Mouse (Mus musculus) brain, adult 2 months (tissue): ENCODE data around the gene Fam216b.
A peak's percentile ranks its signal among the peaks of the same experiment; 100 is the strongest.

Source experiments
- DNase-seq: peaks from one replicate; pipeline ENCODE4 v3.0.0; 2011; ENCODE audit warnings: low read depth, low spot score

Fam216b gene

DNA sequence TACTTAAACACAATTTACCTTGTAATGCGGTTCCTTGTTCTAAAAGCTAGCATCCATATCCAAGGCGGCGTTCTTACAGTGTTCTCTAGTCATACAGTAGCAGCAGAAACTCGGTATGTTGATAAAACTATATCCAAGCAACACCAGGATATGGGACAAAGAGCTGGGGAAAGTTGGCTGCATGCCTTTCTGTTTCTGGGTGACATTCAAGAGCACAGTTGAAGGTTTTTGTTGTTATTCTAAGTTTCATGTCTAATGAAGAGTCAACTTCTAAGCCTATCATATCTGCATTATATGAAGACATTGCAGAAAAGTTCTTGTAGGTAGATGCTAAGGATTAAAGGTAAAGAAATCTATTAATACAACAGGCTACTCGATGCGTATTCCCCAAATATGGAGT is at the start of gene Fam216b:
TSS of gene Fam216b (minus strand) at position 101 of the 400 bp plus-strand sequence.
- DNase-seq, result peak; percentile 7

DNA sequence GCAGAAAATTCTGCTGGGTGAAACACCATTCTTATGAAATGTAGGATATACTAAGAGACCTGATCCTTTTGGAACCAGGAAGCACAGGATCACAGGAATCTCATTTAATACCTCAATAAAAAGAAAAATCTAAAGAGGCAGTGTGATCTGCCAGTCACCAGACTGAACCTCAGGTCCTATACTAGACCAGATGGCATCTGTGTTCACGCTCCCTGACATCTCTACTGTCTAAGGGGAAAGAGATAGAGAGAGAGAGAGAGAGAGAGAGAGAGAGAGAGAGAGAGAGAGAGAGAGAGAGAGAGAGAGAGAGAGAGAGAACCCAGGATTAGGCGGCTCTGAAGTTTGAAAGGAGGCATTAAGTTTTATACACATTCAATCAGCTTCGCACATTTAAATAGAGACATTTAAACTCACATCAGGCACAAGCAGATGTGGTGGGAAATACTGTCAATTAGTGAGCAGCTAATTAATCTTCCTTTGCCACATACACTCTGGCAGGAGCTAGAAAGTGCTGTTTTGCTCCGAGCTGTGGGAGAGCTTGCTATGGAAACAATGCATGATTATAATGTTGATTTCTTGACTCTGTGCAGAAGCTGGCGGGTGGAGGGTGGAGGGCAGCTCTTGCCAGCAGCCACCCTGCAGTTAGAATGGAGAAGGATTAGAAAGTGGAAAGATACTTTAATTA is 43.7 kb upstream of the Fam216b start:
- DNase-seq, result peak; percentile 63

DNA sequence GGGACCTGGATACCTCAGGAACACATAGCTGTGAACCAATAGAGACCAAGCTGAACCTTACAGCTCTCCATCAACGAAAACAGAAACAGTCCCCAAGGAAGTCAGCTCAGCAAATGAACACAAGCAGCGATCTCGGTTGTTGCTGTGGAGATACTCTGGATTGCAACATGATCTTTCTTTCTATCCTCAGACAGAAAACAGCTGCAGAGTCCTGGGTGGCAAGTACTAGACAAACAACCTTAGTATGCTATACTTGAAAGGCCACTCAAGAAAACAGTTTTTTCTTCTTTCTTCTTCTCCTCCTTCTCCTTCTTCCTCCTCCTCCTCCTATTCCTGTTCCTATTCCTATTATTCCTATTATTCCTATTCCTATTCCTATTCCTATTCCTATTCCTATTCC is 37.9 kb upstream of the Fam216b start:
- DNase-seq, result no peak

DNA sequence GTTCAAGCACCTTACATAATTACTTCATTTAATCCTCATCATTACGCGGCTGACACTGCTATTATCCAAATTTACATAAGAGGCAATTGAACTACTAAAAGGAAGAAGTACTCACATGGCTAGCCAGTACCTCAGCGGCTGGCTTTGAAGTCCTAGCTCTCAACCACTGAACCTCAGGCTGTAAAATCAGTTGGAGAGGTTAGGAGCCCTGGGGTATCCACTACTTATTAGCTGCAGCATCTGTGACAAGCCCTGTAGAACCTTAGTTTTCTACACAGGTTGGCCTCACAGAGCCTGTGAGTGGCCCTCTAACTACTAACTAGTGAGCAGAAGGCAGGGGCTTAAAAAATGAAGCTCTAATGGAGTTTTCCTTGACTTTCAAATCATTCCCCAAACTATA is 31.5 kb upstream of the Fam216b start:
- DNase-seq, result peak; percentile 16

DNA sequence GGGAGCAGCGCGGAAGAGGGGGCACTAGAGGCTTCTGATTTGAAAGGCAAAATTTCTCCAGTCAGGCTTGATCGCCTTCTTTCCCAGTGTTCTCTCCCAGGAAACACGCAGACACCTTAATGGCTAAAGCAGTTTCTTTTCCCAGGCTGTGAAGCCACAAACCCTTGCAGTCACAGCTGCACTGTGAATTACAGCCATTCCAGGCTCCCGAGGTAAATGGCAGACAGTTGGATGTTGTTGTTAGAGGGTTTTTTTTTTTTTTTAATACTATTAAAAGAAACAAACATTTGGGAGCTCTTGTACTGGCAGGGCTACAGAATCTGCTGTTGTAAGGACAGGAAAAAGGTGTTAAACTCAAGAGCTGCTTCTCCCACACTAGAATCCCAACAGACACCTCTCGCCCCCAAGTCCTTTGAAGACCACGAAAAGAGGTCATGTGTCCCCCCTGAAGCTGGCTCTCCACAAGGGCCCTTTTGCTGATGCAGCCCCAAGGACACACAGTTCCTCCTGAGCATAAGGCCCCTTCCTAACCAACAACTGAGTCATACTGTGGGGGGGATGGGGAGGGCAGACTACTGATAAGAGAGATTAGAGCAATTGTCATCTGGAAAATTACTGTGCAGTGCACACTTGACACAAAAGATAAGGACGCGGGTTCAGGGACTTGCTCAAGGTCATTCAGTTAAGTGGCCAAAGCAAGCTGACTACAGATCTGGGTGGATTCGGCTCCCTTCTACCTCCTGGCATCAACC is 30.8 kb upstream of the Fam216b start:
- DNase-seq, result peak; percentile 54

DNA sequence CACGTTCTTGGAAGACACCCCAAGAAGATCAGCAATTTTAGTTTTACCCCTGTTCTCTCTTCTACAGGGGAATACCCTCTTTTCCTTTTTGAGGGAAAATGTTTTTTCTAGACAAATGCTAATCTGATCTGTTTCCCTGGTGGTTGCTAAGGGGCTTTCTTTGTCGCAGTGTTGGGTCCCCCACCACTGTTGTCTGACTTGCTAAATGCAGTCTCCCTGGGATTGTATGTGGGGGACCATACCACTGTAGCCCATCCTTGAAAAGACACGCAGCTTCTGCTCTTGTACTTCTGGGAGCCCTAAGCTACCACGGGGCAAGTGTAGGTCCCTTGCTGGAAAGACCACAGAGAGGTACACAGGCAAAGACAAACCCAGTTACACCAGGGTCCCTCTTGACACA is 28.9 kb upstream of the Fam216b start:
- no peak for DNase-seq

DNA sequence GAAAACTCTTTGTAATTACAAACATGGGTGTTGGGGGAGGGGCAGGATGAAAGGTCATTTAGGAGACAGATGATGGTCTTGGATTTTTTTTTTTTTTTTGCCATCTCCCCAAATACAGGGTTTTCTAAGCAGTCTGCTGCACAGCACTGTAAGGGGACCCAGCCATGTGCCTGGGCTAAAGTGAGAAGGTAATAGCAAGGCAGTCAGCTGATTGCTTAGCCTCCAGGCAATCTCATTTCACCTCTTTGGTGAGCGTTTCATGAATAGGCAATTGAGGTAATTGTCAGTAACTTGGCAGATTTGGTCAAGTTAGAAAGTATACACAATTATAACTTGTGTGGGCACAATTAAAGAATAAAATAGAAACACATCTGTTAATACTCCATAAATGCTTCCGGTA is 28.5 kb upstream of the Fam216b start:
- no peak for DNase-seq

DNA sequence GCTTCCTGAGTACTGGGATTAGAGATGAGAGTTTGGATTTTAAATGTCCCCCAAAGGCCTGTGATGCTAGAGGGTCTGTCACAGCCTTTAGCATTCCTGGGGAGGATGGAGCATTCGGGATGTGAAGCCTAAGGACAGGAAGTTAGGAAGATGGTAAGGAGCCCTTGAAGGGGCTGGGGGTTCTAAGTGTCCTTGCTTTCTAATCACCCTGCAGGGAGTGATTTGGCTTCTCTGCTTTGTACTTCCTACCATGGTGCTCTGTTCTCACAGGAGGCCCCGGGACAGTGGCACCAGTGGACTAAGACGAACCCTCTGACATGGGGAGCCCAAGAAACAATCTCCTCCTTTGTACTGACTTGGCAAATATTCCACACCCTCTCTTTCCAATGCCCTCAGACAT is 23.7 kb upstream of the Fam216b start:
- no peak for DNase-seq

DNA sequence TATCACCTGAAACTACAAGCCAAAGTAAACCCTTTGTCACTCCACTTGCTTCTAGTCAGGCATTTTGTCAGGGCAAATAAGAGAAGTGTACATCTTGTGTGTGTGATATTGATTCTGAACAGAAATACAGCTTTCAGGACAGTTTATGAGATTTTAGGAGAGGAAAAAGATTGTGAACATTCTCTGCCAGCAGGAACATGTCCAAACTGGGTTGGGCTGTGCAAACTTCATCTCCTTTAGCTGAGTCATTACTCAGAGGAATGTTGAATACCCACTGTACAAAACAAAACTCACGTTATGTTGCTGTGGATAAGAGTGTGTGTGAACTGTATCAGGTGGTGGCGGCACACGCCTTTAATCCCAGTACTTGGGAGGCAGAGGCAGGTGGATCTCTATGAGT is 22.1 kb upstream of the Fam216b start:
- peak; percentile 20 for DNase-seq

DNA sequence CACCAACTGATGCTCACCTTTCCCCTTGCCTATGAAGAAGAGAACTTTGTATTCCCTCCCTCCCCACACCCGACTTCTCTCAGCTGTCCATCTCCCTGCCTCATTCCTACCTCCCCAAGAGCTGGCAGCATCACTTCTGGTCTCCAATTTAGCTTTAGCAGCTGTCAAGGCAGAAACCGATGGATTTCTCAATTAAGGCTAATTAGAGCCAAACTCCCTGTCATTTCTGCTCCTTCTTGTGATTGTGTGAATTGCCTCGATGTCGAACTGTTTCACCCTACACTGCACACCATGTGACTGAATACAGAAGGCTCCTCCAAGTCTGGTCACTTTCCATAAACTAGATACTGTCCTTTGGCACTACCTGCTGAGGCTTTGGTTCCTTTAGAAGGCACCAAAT is 20.6 kb upstream of the Fam216b start:
- DNase-seq, result no peak

DNA sequence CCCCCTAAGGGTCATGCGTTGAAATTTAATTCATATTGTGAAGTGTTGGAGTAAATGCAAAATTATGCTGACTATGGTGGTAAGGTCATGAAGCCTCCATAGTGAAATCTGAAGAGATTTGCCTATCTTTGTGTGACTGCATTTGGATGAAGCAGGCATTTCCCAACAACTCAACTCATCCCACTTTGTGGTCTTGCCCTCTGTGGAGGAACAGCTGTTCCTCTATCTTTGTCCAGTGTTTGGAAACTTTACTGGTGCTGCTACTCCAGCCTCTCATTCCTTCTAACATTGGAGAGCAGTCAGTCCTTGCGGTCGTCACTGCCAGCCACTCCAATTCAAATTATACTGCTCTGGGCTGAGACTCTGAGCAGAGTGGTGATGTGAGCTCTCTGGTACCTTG is 19.6 kb upstream of the Fam216b start:
- no peak for DNase-seq

DNA sequence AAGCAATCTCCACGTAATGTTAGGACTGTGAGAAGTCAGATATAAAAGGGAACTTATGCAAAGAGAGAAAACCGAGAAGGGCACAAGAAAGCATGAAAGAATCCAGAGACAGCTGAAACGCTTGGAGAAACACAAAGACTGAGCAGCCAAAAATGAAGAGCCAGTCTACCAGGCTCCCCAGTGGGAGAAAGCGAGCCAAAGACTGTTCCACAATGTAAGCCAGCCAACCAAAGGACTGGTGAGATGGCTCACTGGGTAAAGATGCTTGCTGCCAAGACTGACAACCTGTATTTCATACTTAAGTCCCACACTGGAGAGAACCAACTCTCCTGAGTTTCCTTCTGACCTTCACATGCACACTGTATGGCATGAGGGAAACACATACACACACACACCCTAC is 784 bp upstream of the Fam216b start:
- peak; percentile 34 for DNase-seq

DNA sequence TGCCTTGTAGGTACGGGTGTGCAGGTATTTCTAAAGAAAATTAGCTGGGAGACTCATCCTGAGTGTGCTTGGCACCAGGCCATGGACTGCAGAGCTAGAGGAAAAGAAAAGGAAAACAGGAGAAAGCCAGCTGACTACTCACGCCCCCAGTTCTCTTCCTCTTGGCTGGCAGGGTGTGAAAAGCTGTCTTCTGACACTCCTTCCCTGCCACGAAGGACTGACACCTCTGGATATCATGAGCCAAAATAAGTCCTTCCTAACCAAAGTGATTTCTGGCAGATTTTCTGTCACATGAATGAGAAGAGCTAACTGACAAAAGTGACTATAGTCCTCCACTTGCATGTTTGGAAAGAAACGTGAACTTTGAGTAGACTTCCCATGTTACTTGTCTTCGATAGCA is 5.3 kb downstream of the Fam216b start:
- DNase-seq, result peak; percentile 72

DNA sequence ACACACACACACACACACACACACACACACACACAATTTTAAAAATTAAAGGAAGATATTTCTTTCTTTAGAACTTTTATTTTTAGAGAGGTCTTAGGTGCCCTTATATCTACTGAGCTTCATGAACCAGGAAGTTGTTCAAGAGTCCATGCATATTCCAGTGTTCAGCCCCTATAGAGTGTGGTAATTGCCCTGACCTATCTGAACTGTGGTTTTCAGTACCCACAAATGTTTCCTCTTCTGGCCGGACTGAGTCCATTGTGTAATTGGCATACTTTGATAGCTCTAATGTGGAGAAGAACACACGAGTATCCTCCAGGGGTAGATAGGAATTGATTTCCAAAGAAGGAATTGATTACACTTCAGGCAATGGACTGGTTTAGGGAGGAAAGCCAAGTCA is 11.3 kb downstream of the Fam216b start:
- no peak for DNase-seq

DNA sequence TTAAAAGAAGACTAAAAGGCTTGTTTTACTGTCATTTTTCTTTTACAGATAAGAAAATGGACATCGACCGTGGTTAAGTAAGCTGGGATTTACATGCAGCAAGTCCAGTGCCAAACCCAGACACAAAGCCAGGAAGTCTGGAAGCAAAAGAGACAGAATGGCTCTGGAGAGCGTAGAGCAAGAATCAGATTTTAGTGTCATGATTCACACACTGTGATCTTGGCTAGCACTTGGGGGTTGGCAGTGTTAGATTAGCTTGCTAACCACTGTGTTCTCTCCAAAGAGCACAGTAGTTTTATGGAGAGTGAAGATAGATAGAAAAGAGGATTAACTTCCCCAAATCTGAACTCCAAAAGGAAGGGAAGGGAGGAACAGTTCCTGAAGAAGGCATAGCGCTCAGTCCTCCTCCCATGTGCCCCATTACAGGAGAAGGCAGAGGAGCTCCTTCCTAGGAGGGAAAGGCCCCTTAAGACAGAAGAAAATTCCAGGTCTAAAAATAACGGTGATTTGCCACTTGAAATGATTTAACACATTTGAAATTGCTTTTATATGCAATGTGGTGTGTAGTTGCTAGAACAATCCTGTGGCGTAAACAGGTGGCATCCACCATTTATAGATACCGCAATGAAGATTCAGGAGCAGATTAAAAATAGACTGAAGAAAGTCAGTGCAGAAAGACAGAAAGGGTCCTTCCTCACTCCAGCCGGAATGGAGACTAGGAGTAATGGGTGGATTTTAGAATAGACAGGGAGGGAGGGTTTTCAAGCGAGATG is 22.7 kb downstream of the Fam216b start:
- DNase-seq, result peak; percentile 76

DNA sequence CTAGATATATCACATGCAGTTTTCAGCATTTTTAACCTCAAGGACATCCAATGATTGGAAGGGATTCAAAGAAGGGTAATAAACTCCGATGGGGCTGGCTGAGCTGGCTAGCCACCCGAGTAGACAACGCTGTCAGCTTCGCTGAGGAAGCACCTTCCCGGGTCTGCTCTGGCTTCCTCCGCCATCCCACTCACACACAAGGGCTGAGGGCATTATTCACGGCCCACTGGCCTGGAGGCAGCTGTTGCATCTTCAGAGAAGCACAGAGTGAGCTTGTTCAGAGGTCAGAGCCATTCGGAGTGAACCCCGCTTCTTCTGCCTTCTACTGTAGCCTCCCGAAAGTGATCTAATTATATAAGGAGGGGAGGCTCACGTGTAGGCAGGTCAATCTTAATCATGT is 26.3 kb downstream of the Fam216b start:
- DNase-seq, result no peak

DNA sequence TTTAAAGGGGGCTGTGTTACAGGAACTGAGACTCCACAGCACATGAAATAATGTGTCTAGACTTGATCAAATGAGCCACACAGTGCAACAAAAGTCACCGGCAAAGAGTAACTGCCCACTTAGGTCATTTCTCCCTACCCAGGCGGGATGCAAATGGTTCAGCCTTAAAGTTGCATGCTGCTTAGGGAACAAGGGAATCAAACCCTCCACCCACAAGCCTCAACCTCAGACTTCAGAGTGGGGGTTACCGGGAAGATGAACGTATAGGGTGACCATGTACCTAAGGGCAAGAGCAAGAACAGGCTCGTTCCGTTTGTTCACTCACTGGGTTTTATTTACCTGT is 28.2 kb downstream of the Fam216b start:
- DNase-seq, result no peak

DNA sequence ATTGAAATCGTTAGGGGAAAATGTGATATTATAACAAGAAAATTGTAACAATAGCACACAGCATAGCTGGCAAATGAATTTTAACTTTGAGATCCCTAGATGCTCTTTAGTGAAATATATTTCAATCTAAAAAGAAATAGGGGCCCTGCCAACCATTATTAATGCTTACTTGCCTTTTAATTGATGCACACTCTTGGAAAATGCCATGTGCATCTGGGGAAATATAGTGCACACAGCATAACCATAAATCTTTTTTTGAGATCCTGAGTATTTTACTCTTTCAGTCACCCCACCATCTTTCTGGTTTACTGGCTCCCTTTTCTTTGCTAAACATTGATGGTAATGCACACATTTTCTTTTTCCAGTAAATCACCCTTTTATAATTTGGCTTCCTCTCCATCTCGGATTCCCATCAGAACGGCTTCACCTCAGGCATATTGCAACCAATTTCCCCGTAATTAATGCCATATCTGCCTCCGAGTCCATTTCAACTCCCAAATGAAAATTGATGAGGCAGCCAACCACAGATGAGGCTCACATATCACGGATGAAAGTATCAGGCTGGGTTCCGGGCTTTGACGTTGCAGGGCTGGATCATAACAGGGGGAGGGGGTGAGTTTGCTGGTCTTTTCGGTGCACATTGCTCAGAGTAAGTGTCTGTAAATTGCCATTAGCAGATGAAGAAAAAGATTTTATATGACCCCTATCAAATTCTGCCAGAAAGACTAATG is 28.8 kb downstream of the Fam216b start:
- no peak for DNase-seq

DNA sequence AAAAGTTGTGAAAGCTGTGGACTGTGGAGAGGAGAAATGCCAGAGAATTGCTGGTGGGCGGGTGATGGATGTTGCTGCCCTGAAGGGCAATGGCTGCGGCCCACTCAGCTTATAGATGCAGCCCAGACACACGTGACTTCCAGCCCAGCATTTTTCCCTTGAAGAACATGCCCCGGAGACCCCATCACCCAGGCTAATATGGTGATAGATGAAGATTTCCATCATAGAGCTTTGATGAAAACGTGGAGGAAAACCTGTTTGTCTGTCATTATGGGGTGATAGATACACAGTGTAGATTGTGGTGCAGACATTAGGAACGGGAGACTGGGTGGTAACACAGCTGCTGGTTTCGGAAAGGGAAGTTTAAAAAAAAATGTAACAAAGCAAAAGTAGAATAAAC is 31.4 kb downstream of the Fam216b start:
- no peak for DNase-seq

DNA sequence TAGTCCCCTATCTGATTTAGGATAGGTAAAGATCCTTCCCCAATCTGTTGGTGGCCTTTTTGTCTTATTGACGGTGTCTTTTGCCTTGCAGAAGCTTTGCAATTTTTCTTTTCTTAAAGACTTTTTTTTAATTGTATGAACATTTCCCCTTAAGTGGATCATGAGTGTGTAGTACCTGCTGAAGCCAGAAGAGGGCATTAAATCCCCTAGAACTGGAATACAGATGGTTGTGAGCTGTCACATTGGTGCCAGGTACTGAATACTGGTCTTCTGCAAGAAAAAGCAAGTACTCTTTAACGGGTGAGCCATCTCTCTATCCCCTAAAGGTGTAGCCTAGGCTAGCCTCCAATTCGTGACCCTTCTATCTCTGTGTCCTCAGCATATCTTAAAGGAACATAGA is 32.4 kb downstream of the Fam216b start:
- no peak for DNase-seq

DNA sequence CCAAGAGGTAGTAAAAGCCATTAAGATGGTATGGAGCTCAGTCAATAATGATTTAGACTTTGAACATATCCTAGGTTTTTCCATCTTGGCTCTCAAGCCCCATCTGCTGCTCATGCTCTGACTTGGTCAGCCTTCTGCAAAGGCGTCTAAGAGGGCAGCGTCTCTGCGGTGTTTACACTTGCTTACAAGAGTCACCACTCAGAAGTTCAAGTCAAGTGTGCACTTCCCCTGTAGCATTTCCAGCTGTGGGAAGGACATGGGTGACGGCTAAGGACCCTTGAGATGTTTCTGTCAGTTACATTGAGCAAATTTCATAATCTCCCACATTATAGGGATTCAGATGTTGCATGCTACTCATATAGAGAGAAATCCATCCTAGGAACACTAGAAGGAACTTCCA is 40.1 kb downstream of the Fam216b start:
- DNase-seq, result no peak

DNA sequence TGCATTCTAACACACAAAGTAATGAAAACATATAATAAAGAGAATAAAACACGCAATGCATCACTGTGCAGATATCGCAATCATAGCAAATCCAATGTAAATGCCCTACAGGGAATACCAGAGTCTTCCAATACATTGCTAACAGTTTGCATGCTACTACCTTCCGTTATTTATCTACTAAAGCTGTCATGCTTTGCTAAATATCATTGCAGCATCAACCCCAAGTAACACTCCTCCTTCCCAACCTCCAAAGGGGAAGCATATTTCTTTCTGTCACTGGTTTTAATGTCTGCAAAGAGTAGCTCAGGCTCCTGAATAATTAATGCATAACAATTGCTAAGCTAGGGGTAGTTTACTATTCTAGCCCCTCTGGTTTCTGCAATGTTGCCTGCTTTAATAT is 40.5 kb downstream of the Fam216b start:
- no peak for DNase-seq
